Mouse (Mus musculus) lung, embryonic 15.5 days (tissue): ENCODE results near the gene Mcf2l. TPM values are rescaled to one million over a fixed set of nuclear protein-coding genes. Genes with fewer than 3 reads are reported as not detected.

Experiments used
- ATAC-seq: fragments of 200-750 bp; cut with Nextera tagmentation; 2 replicates; pipeline ENCODE4 v1.8.0; 2017; ENCODE audit warnings: moderate number of reproducible peaks, borderline replicate concordance; ENCODE audit not compliant: low FRiP score, low TSS enrichment; ENCODE audit errors: extremely low read depth
- H3K27ac ChIP-seq: fragments of 300-500 bp; sonication (generic); 2 replicates; pipeline ENCODE4 v1.5.1; 2015; ENCODE audit warnings: moderate library complexity, mild to moderate bottlenecking, inconsistent platforms
- H3K27me3 ChIP-seq: fragments of 300-500 bp; sonication (generic); 2 replicates; pipeline ENCODE4 v1.6.1; 2015; ENCODE audit warnings: inconsistent platforms
- H3K36me3 ChIP-seq: fragments of 300-500 bp; sonication (generic); 2 replicates; pipeline ENCODE4 v1.6.1; 2015; ENCODE audit warnings: inconsistent platforms
- H3K4me1 ChIP-seq: fragments of 300-500 bp; sonication (generic); 2 replicates; pipeline ENCODE4 v1.6.1; 2015; ENCODE audit warnings: inconsistent platforms
- H3K4me2 ChIP-seq: fragments of 300-500 bp; sonication (generic); 2 replicates; pipeline ENCODE4 v1.6.1; 2015; ENCODE audit warnings: inconsistent platforms, mild to moderate bottlenecking, moderate library complexity
- H3K4me3 ChIP-seq: fragments of 300-500 bp; sonication (generic); 2 replicates; pipeline ENCODE4 v1.5.1; 2015; ENCODE audit warnings: mild to moderate bottlenecking, inconsistent platforms
- H3K9ac ChIP-seq: fragments of 300-500 bp; sonication (generic); 2 replicates; pipeline ENCODE4 v1.6.1; 2015; ENCODE audit warnings: inconsistent platforms
- H3K9me3 ChIP-seq: fragments of 300-500 bp; sonication (generic); 2 replicates; pipeline ENCODE4 v1.6.1; 2016; ENCODE audit warnings: inconsistent platforms
- WGBS: fragments of 180-500 bp; shearing (Covaris S2); methylation state at CpG from one replicate; pipeline ENCODE4 v1.1.7; 2015; 5-methylcytosine and 5-hydroxymethylcytosine counted together
- polyA plus RNA-seq: library from polyadenylated mRNA; unstranded; fragments of >200 nt; fragmentation: Nextera tagmentation; extraction: Ambion mirVana; gene quantifications from 2 replicates; pipeline ENCODE4 v1.2.1, GENCODE M21; 2015

Mcf2l gene
- polyA plus RNA-seq, 1 experiment from 2014 or later = 12.0 TPM

GRCm38 (mm10) chr8:13025487-13026224 is 152.1 kb downstream of the Mcf2l start, which contains the start of gene F7:
Gene F7, plus strand, starts transcription at chr8:13026034.
- no peaks in the 10 kb centered on the region for H3K9me3 ChIP-seq
- no peaks in the 10 kb centered on the region for H3K4me1 ChIP-seq
- no peaks in the 10 kb centered on the region for H3K36me3 ChIP-seq
- no peak within 1 kb of the TSS for H3K4me3 ChIP-seq
- no peaks in the 10 kb centered on the region for H3K27me3 ChIP-seq
- no peak within 1 kb of the TSS for H3K27ac ChIP-seq
- H3K4me2 ChIP-seq = no peak within 1 kb of the TSS
- no peak within 1 kb of the TSS for H3K9ac ChIP-seq
- ATAC-seq = no peak
- 43% methylated on average over 10 of the region's 10 CpGs for WGBS

- WGBS = 77% methylated on average over 5 of the region's 5 CpGs
- H3K36me3 ChIP-seq = no peaks in the 10 kb centered on the region
- H3K27ac ChIP-seq = no peak overlapping the region
- no peak overlapping the region for H3K9ac ChIP-seq
- no peaks in the 10 kb centered on the region for H3K27me3 ChIP-seq
- ATAC-seq = no peak
- no peaks in the 10 kb centered on the region for H3K9me3 ChIP-seq
- no peak overlapping the region for H3K4me3 ChIP-seq
- no peaks in the 10 kb centered on the region for H3K4me1 ChIP-seq
- H3K4me2 ChIP-seq = no peak overlapping the region
Measured at GRCm38 (mm10) chr8:13027615-13028014, 154.0 kb downstream of the Mcf2l start.

GRCm38 (mm10) chr8:13028482-13028881 is 154.9 kb downstream of the Mcf2l start:
- H3K27ac ChIP-seq = no peak overlapping the region
- H3K36me3 ChIP-seq = no peaks in the 10 kb centered on the region
- 0 out of 2 replicates have a peak, but pooled peaks have one; percentile 28 for ATAC-seq
- H3K4me2 ChIP-seq = no peak overlapping the region
- no peak overlapping the region for H3K4me3 ChIP-seq
- no peaks in the 10 kb centered on the region for H3K9me3 ChIP-seq
- H3K9ac ChIP-seq = no peak overlapping the region
- H3K4me1 ChIP-seq = no peaks in the 10 kb centered on the region
- no peaks in the 10 kb centered on the region for H3K27me3 ChIP-seq
- WGBS = 43% methylated on average over 5 of the region's 5 CpGs

- no peaks in the 10 kb centered on the region for H3K9me3 ChIP-seq
- no peaks in the 10 kb centered on the region for H3K36me3 ChIP-seq
- 75% methylated on average over 10 of the region's 10 CpGs for WGBS
- no peaks in the 10 kb centered on the region for H3K4me1 ChIP-seq
- H3K4me2 ChIP-seq = no peak overlapping the region
- H3K9ac ChIP-seq = no peak overlapping the region
- no peak overlapping the region for H3K27ac ChIP-seq
- ATAC-seq = no peak
- H3K27me3 ChIP-seq = no peaks in the 10 kb centered on the region
- H3K4me3 ChIP-seq = no peak overlapping the region
Measured at GRCm38 (mm10) chr8:13036346-13036812, 162.8 kb downstream of the Mcf2l start.

GRCm38 (mm10) chr8:13037015-13037414 is 163.4 kb downstream of the Mcf2l start, which contains the start of gene F10:
Gene F10, plus strand, starts transcription at chr8:13037308.
- Histone ChIP-seq H3K9me3 (no peaks in the 10 kb centered on the region), H3K4me1 (no peaks in the 10 kb centered on the region), H3K27me3 (no peaks in the 10 kb centered on the region), H3K9ac (no peak within 1 kb of the TSS), H3K36me3 (no peaks in the 10 kb centered on the region), H3K4me2 (no peak within 1 kb of the TSS), H3K4me3 (no peak within 1 kb of the TSS), H3K27ac (no peak within 1 kb of the TSS)
- WGBS = 68% methylated on average over 7 of the region's 7 CpGs
- ATAC-seq = no peak

GRCm38 (mm10) chr8:13037569-13037968 is 164.0 kb downstream of the Mcf2l start:
- no peak overlapping the region for H3K4me2 ChIP-seq
- H3K27ac ChIP-seq = no peak overlapping the region
- no peaks in the 10 kb centered on the region for H3K27me3 ChIP-seq
- 29% methylated on average over 5 of the region's 5 CpGs for WGBS
- no peaks in the 10 kb centered on the region for H3K4me1 ChIP-seq
- no peak overlapping the region for H3K9ac ChIP-seq
- no peaks in the 10 kb centered on the region for H3K9me3 ChIP-seq
- no peaks in the 10 kb centered on the region for H3K36me3 ChIP-seq
- no peak overlapping the region for H3K4me3 ChIP-seq
- no peak for ATAC-seq

- Histone ChIP-seq H3K4me3 (no peak overlapping the region), H3K27me3 (no peaks in the 10 kb centered on the region), H3K27ac (no peak overlapping the region), H3K36me3 (no peaks in the 10 kb centered on the region), H3K4me2 (no peak overlapping the region), H3K9ac (no peak overlapping the region), H3K4me1 (no peaks in the 10 kb centered on the region), H3K9me3 (no peaks in the 10 kb centered on the region)
- ATAC-seq = no peak
- WGBS = 68% methylated on average over 6 of the region's 6 CpGs
Measured at GRCm38 (mm10) chr8:13039054-13039453, 165.4 kb downstream of the Mcf2l start.

GRCm38 (mm10) chr8:13041459-13041858 is 167.9 kb downstream of the Mcf2l start:
- Histone ChIP-seq H3K9me3 (no peaks in the 10 kb centered on the region), H3K36me3 (no peaks in the 10 kb centered on the region), H3K4me3 (no peak overlapping the region), H3K27ac (no peak overlapping the region), H3K9ac (no peak overlapping the region), H3K27me3 (no peaks in the 10 kb centered on the region), H3K4me1 (no peaks in the 10 kb centered on the region), H3K4me2 (no peak overlapping the region)
- ATAC-seq = no peak
- 74% methylated on average over 4 of the region's 4 CpGs for WGBS

GRCm38 (mm10) chr8:13047652-13048051 is 174.0 kb downstream of the Mcf2l start:
- Histone ChIP-seq H3K9ac (no peak overlapping the region), H3K4me1 (no peaks in the 10 kb centered on the region), H3K36me3 (no peaks in the 10 kb centered on the region), H3K27ac (no peak overlapping the region), H3K27me3 (no peaks in the 10 kb centered on the region), H3K4me2 (no peak overlapping the region), H3K4me3 (no peak overlapping the region), H3K9me3 (no peaks in the 10 kb centered on the region)
- no peak for ATAC-seq
- 59% methylated on average over 5 of the region's 5 CpGs for WGBS

GRCm38 (mm10) chr8:13050550-13050949 is 176.9 kb downstream of the Mcf2l start:
- no peak overlapping the region for H3K4me3 ChIP-seq
- H3K4me2 ChIP-seq = no peak overlapping the region
- ATAC-seq = no peak
- no peak overlapping the region for H3K27ac ChIP-seq
- no peaks in the 10 kb centered on the region for H3K27me3 ChIP-seq
- no peak overlapping the region for H3K9ac ChIP-seq
- no peaks in the 10 kb centered on the region for H3K4me1 ChIP-seq
- 76% methylated on average over 10 of the region's 10 CpGs for WGBS
- no peaks in the 10 kb centered on the region for H3K9me3 ChIP-seq
- H3K36me3 ChIP-seq = no peaks in the 10 kb centered on the region

- ATAC-seq = no peak
- 82% methylated on average over 4 of the region's 4 CpGs for WGBS
- Histone ChIP-seq H3K36me3 (no peaks in the 10 kb centered on the region), H3K9me3 (no peaks in the 10 kb centered on the region), H3K9ac (no peak overlapping the region), H3K27ac (no peak overlapping the region), H3K4me1 (no peaks in the 10 kb centered on the region), H3K27me3 (no peaks in the 10 kb centered on the region), H3K4me2 (no peak overlapping the region), H3K4me3 (no peak overlapping the region)
Measured at GRCm38 (mm10) chr8:13057351-13057750, 183.7 kb downstream of the Mcf2l start.

- H3K9me3 ChIP-seq = no peaks in the 10 kb centered on the region
- no peaks in the 10 kb centered on the region for H3K4me1 ChIP-seq
- no peak for ATAC-seq
- no peaks in the 10 kb centered on the region for H3K27me3 ChIP-seq
- WGBS = 73% methylated on average over 17 of the region's 17 CpGs
- H3K9ac ChIP-seq = no peak within 1 kb of the TSS
- no peaks in the 10 kb centered on the region for H3K36me3 ChIP-seq
- H3K4me3 ChIP-seq = no peak within 1 kb of the TSS
- no peak within 1 kb of the TSS for H3K27ac ChIP-seq
- H3K4me2 ChIP-seq = no peak within 1 kb of the TSS
Measured at GRCm38 (mm10) chr8:13060441-13061150, 187.0 kb downstream of the Mcf2l start, which contains the start of gene Proz. Gene Proz, plus strand, starts transcription at chr8:13060914.
